Mouse (Mus musculus) heart, embryonic 10.5 days (tissue): ENCODE data around the gene Nt5c3b. TPM values are rescaled to one million over a fixed set of nuclear protein-coding genes. Genes with fewer than 3 reads are reported as not detected.

Source experiments
- DNase-seq: peaks from one replicate; pipeline ENCODE4 v3.0.0-alpha.2; 2017; ENCODE audit warnings: low spot score
- H3K27ac ChIP-seq: fragments of 300-500 bp; sonication (generic); 2 replicates; pipeline ENCODE4 v1.5.1; 2016; ENCODE audit warnings: mild to moderate bottlenecking
- H3K27me3 ChIP-seq: fragments of 300-500 bp; sonication (generic); 2 replicates; pipeline ENCODE4 v1.6.1; 2016; ENCODE audit warnings: mild to moderate bottlenecking; ENCODE audit not compliant: poor library complexity, insufficient read depth, severe bottlenecking
- H3K36me3 ChIP-seq: fragments of 300-500 bp; sonication (generic); 2 replicates; pipeline ENCODE4 v1.6.1; 2016; ENCODE audit warnings: mild to moderate bottlenecking, moderate library complexity
- H3K4me1 ChIP-seq: fragments of 300-500 bp; sonication (generic); 2 replicates; pipeline ENCODE4 v1.6.1; 2016; ENCODE audit warnings: mild to moderate bottlenecking
- H3K4me3 ChIP-seq: fragments of 300-500 bp; sonication (generic); 2 replicates; pipeline ENCODE4 v1.5.1; 2016; ENCODE audit warnings: mild to moderate bottlenecking, moderate library complexity
- H3K9me3 ChIP-seq: fragments of 300-500 bp; sonication (generic); 2 replicates; pipeline ENCODE4 v1.6.1; 2016; ENCODE audit warnings: mild to moderate bottlenecking, moderate library complexity
- WGBS: fragments of 180-500 bp; shearing (Covaris S2); methylation state at CpG from one replicate; pipeline ENCODE4 v1.1.7; 2016; 5-methylcytosine and 5-hydroxymethylcytosine counted together
- microRNA-seq: library from miRNA; unstranded; fragments of <30 nt; microRNA quantifications from one replicate; pipeline ENCODE4, GENCODE M21; 2017
- polyA plus RNA-seq: library from polyadenylated mRNA; unstranded; fragments of >200 nt; fragmentation: Nextera tagmentation; extraction: Ambion mirVana; gene quantifications from 2 replicates; pipeline ENCODE4 v1.2.1, GENCODE M21; 2016

Nt5c3b gene
- polyA plus RNA-seq, 1 experiment from 2014 or later = 128 TPM

GRCm38 (mm10) chr11:100379311-100379710 is 62.3 kb downstream of the Nt5c3b start:
- no peak overlapping the region for H3K27ac ChIP-seq
- H3K9me3 ChIP-seq = no peaks in the 10 kb centered on the region
- DNase-seq = no peak
- H3K4me3 ChIP-seq = no peak overlapping the region
- H3K36me3 ChIP-seq = peaks cover 95% of the 10 kb centered on the region
- WGBS = 86% methylated on average over 4 of the region's 4 CpGs
- H3K4me1 ChIP-seq = peaks cover 7% of the 10 kb centered on the region; the same call in 1 of the 2 replicates
- no peaks in the 10 kb centered on the region for H3K27me3 ChIP-seq

GRCm38 (mm10) chr11:100378446-100378845 is 63.2 kb downstream of the Nt5c3b start:
- DNase-seq = no peak
- H3K36me3 ChIP-seq = peaks cover 94% of the 10 kb centered on the region
- no peaks in the 10 kb centered on the region for H3K27me3 ChIP-seq
- H3K9me3 ChIP-seq = no peaks in the 10 kb centered on the region
- WGBS = 89% methylated on average over 5 of the region's 5 CpGs
- H3K4me1 ChIP-seq = peaks cover 9% of the 10 kb centered on the region; the same call in 1 of the 2 replicates
- no peak overlapping the region for H3K27ac ChIP-seq
- H3K4me3 ChIP-seq = no peak overlapping the region

GRCm38 (mm10) chr11:100377989-100378388 is 63.6 kb downstream of the Nt5c3b start:
- Histone ChIP-seq H3K27ac (no peak overlapping the region), H3K4me1 (peaks cover 9% of the 10 kb centered on the region; the same call in 1 of the 2 replicates), H3K4me3 (no peak overlapping the region), H3K9me3 (no peaks in the 10 kb centered on the region), H3K27me3 (no peaks in the 10 kb centered on the region), H3K36me3 (peaks cover 94% of the 10 kb centered on the region)
- DNase-seq = no peak
- WGBS = 93% methylated on average over 14 of the region's 14 CpGs

GRCm38 (mm10) chr11:100376746-100377389 is 64.7 kb downstream of the Nt5c3b start:
- WGBS = 89% methylated on average over 21 of the region's 21 CpGs
- Histone ChIP-seq H3K27ac (no peak overlapping the region), H3K36me3 (peaks cover 94% of the 10 kb centered on the region), H3K4me1 (peaks cover 9% of the 10 kb centered on the region; the same call in 1 of the 2 replicates), H3K27me3 (no peaks in the 10 kb centered on the region), H3K4me3 (no peak overlapping the region), H3K9me3 (no peaks in the 10 kb centered on the region)
- no peak for DNase-seq

- Histone ChIP-seq H3K4me1 (peaks cover 9% of the 10 kb centered on the region; the same call in 1 of the 2 replicates), H3K4me3 (no peak overlapping the region), H3K36me3 (peaks cover 95% of the 10 kb centered on the region), H3K27ac (no peak overlapping the region), H3K9me3 (no peaks in the 10 kb centered on the region), H3K27me3 (no peaks in the 10 kb centered on the region)
- WGBS = 68% methylated on average over 4 of the region's 4 CpGs
- no peak for DNase-seq
Observed at GRCm38 (mm10) chr11:100376005-100376404, 65.6 kb downstream of the Nt5c3b start.

- no peak for DNase-seq
- peaks cover 95% of the 10 kb centered on the region for H3K36me3 ChIP-seq
- H3K4me1 ChIP-seq = peaks cover 9% of the 10 kb centered on the region; the same call in 1 of the 2 replicates
- H3K9me3 ChIP-seq = no peaks in the 10 kb centered on the region
- H3K27ac ChIP-seq = no peak overlapping the region
- H3K27me3 ChIP-seq = no peaks in the 10 kb centered on the region
- WGBS = 81% methylated on average over 9 of the region's 9 CpGs
- H3K4me3 ChIP-seq = no peak overlapping the region
Observed at GRCm38 (mm10) chr11:100375127-100375526, 66.5 kb downstream of the Nt5c3b start.

Small RNA genes within 50 kb of the gene (microRNA-seq; reads per million reads assigned to microRNA genes)
- gene Gm27374 (not detected), gene Mir7116 (1.0 reads per million)

Other genes with a start within 250 kb of the Nt5c3b start
- gene Krt9, start 248.6 kb downstream of the Nt5c3b start, polyA plus RNA-seq = not detected in 2 replicates
- gene Krt14, start 234.3 kb downstream of the Nt5c3b start, polyA plus RNA-seq = 0.70 and 1.5 TPM in 2 replicates
- gene Krt16, start 192.9 kb downstream of the Nt5c3b start, polyA plus RNA-seq = not detected in 2 replicates
- gene Krt17, start 180.8 kb downstream of the Nt5c3b start, polyA plus RNA-seq = 0.17 and 0.19 TPM in 2 replicates
- gene Krt42, start 171.9 kb downstream of the Nt5c3b start, polyA plus RNA-seq = not detected in 2 replicates
- 1,444 and 1,503 TPM in 2 replicates for gene Eif1, start 121.9 kb downstream of the Nt5c3b start, polyA plus RNA-seq
- not detected in 2 replicates for gene Gast, start 107.4 kb downstream of the Nt5c3b start, polyA plus RNA-seq
- 5.1 and 8.4 TPM in 2 replicates for gene Hap1, start 85.7 kb downstream of the Nt5c3b start, polyA plus RNA-seq
- gene Jup, start 44.0 kb downstream of the Nt5c3b start, polyA plus RNA-seq = 91.3 and 112 TPM in 2 replicates
- gene P3h4, start 27.0 kb downstream of the Nt5c3b start, polyA plus RNA-seq = 71.1 and 81.8 TPM in 2 replicates
- gene Fkbp10, start 26.1 kb downstream of the Nt5c3b start, polyA plus RNA-seq = 107 and 123 TPM in 2 replicates
- 0.71 and 0.90 TPM in 2 replicates for gene Klhl10, start 109 bp upstream of the Nt5c3b start, polyA plus RNA-seq
- gene Klhl11, start 30.9 kb upstream of the Nt5c3b start, polyA plus RNA-seq = 6.7 and 9.7 TPM in 2 replicates
- 127 and 139 TPM in 2 replicates for gene Acly, start 86.2 kb upstream of the Nt5c3b start, polyA plus RNA-seq
- gene Ttc25, start 103.8 kb upstream of the Nt5c3b start, polyA plus RNA-seq = 0.59 and 0.75 TPM in 2 replicates
- 16.3 and 20.0 TPM in 2 replicates for gene Cnp, start 133.1 kb upstream of the Nt5c3b start, polyA plus RNA-seq
- 67.4 and 67.9 TPM in 2 replicates for gene Nkiras2, start 177.4 kb upstream of the Nt5c3b start, polyA plus RNA-seq
- gene Dnajc7, start 178.4 kb upstream of the Nt5c3b start, polyA plus RNA-seq = 194 and 211 TPM in 2 replicates